Mouse (Mus musculus): ENCODE data around the gene Nup62. TPM values are rescaled to one million over a fixed set of nuclear protein-coding genes. Genes with fewer than 3 reads are reported as not detected.
"Not testable (repeated sequence)": the region's sequence is repeated elsewhere in the genome, so short reads cannot be mapped to it uniquely, and the experiment has no call there.

Nup62 gene
- total RNA-seq, 1 experiment: 98.0 TPM

- in situ Hi-C loops (cut with MboI; ENCODE audit: low sequenced_read_pairs in 2 of 2, unreplicated experiment in 2 of 2): no loop called here
- no peak overlapping the region for H3K4me3 ChIP-seq (ENCODE audit: insufficient read depth in 1 of 2, low read depth in 1 of 2, low read length in 2 of 2, poor library complexity in 1 of 2, severe bottlenecking in 1 of 2)
- no peak for DNase-seq (ENCODE audit: low read depth, low spot score)
- H3K9me3 ChIP-seq (ENCODE audit: control insufficient read depth, insufficient read depth, low read depth, low read length): no peaks in the 10 kb centered on the region
- no peak overlapping the region for H3K9ac ChIP-seq (ENCODE audit: insufficient read depth, low read depth, low read length, poor library complexity, severe bottlenecking)
- no peak overlapping the region for H3K27ac ChIP-seq (ENCODE audit: insufficient read depth, low read depth, low read length, poor library complexity, severe bottlenecking)
- peaks cover 2% of the 10 kb centered on the region; the same call in 1 of the 2 replicates for H3K36me3 ChIP-seq (ENCODE audit: control insufficient read depth, insufficient read depth, low read length, poor library complexity, severe bottlenecking)
- no peak for TF ChIP-seq HCFC1 (IDR thresholded peaks at IDR 0.05; ENCODE audit: borderline replicate concordance, insufficient read depth, low read length)
- TF ChIP-seq ZNF384 (IDR thresholded peaks at IDR 0.05; ENCODE audit: low read depth, low read length): no peak
- no peak for TF ChIP-seq CHD2 (IDR thresholded peaks at IDR 0.05; ENCODE audit: low read depth, low read length)
- no peak for TF ChIP-seq MAFK (IDR thresholded peaks at IDR 0.05; ENCODE audit: insufficient read depth, low read depth, low read length)
- H3K4me1 ChIP-seq (ENCODE audit: control insufficient read depth in 2 of 2, insufficient read depth in 2 of 2, low read length in 2 of 2, poor library complexity in 1 of 2): peaks cover 0 to 17% of the 10 kb centered on the region in 2 experiments; a peak in 2 of 4 replicates
Measured at GRCm38 (mm10) chr7:44871181-44871580, 55.3 kb downstream of the Nup62 start.

GRCm38 (mm10) chr7:44871774-44872173 lies 55.9 kb downstream of the Nup62 start:
- H3K9me3 ChIP-seq (ENCODE audit: control insufficient read depth, insufficient read depth, low read depth, low read length); in situ Hi-C loops (cut with MboI; ENCODE audit: low sequenced_read_pairs in 2 of 2, unreplicated experiment in 2 of 2); DNase-seq (ENCODE audit: low read depth, low spot score); H3K9ac ChIP-seq (ENCODE audit: insufficient read depth, low read depth, low read length, poor library complexity, severe bottlenecking); H3K27ac ChIP-seq (ENCODE audit: insufficient read depth, low read depth, low read length, poor library complexity, severe bottlenecking); H3K4me3 ChIP-seq (ENCODE audit: insufficient read depth in 1 of 2, low read depth in 1 of 2, low read length in 2 of 2, poor library complexity in 1 of 2, severe bottlenecking in 1 of 2); H3K36me3 ChIP-seq (ENCODE audit: control insufficient read depth, insufficient read depth, low read length, poor library complexity, severe bottlenecking): not testable (repeated sequence)
- H3K4me1 ChIP-seq (ENCODE audit: control insufficient read depth in 2 of 2, insufficient read depth in 2 of 2, low read length in 2 of 2, poor library complexity in 1 of 2): peaks cover 0 to 11% of the 10 kb centered on the region in 2 experiments; a peak in 2 of 4 replicates

GRCm38 (mm10) chr7:44877833-44878232 lies 61.9 kb downstream of the Nup62 start:
- Histone ChIP-seq H3K27ac (ENCODE audit: insufficient read depth, low read depth, low read length, poor library complexity, severe bottlenecking) (no peak overlapping the region), H3K9me3 (ENCODE audit: control insufficient read depth, insufficient read depth, low read depth, low read length) (no peaks in the 10 kb centered on the region), H3K36me3 (ENCODE audit: control insufficient read depth, insufficient read depth, low read length, poor library complexity, severe bottlenecking) (peaks cover 57% of the 10 kb centered on the region), H3K4me1 (ENCODE audit: control insufficient read depth in 2 of 2, insufficient read depth in 2 of 2, low read length in 2 of 2, poor library complexity in 1 of 2) (no peaks in the 10 kb centered on the region; a peak in 1 of 4 replicates), H3K4me3 (ENCODE audit: insufficient read depth in 1 of 2, low read depth in 1 of 2, low read length in 2 of 2, poor library complexity in 1 of 2, severe bottlenecking in 1 of 2) (no peak overlapping the region), H3K9ac (ENCODE audit: insufficient read depth, low read depth, low read length, poor library complexity, severe bottlenecking) (no peak overlapping the region)
- in situ Hi-C loops (cut with MboI; ENCODE audit: low sequenced_read_pairs in 2 of 2, unreplicated experiment in 2 of 2): no loop called here
- TF ChIP-seq CHD2 (IDR thresholded peaks at IDR 0.05; ENCODE audit: low read depth, low read length) (no peak), ZC3H11A (IDR thresholded peaks at IDR 0.05; ENCODE audit: borderline replicate concordance, low read depth, low read length) (no peak), HCFC1 (IDR thresholded peaks at IDR 0.05; ENCODE audit: borderline replicate concordance, insufficient read depth, low read length) (no peak), ZNF384 (IDR thresholded peaks at IDR 0.05; ENCODE audit: low read depth, low read length) (no peak), MAFK (IDR thresholded peaks at IDR 0.05; ENCODE audit: insufficient read depth, low read depth, low read length) (no peak)
- no peak for DNase-seq (ENCODE audit: low read depth, low spot score)

Other genes with a start within 250 kb of the Nup62 start
- gene Napsa, start 243.7 kb upstream of the Nup62 start, total RNA-seq (2012; rRNA removed): 13.7 and 52.5 TPM in 2 replicates
- gene Kcnc3, start 225.4 kb upstream of the Nup62 start, total RNA-seq (2012; rRNA removed): 9.5 and 12.4 TPM in 2 replicates
- 7.0 and 9.8 TPM in 2 replicates for gene Myh14, start 145.2 kb upstream of the Nup62 start, total RNA-seq (2012; rRNA removed)
- gene Izumo2, start 107.3 kb upstream of the Nup62 start, total RNA-seq (2012; rRNA removed): 0.40 and 0.79 TPM in 2 replicates
- 17.8 and 23.2 TPM in 2 replicates for gene Vrk3, start 67.7 kb upstream of the Nup62 start, total RNA-seq (2012; rRNA removed)
- 15.1 and 20.3 TPM in 2 replicates for gene Zfp473, start 65.0 kb upstream of the Nup62 start, total RNA-seq (2012; rRNA removed)
- 4.8 and 6.0 TPM in 2 replicates for gene Il4i1, start 299 bp downstream of the Nup62 start, total RNA-seq (2012; rRNA removed)
- gene Atf5, start 570 bp downstream of the Nup62 start, total RNA-seq (2012; rRNA removed): 14.0 and 16.9 TPM in 2 replicates
- gene Akt1s1, start 32.9 kb downstream of the Nup62 start, total RNA-seq (2012; rRNA removed): 33.8 and 37.6 TPM in 2 replicates
- gene Tbc1d17, start 33.0 kb downstream of the Nup62 start, total RNA-seq (2012; rRNA removed): 31.5 and 55.7 TPM in 2 replicates
- 37.1 and 76.5 TPM in 2 replicates for gene Pnkp, start 41.1 kb downstream of the Nup62 start, total RNA-seq (2012; rRNA removed)
- gene Ptov1, start 53.7 kb downstream of the Nup62 start, total RNA-seq (2012; rRNA removed): 144 and 205 TPM in 2 replicates
- 88.2 and 121 TPM in 2 replicates for gene Med25, start 76.6 kb downstream of the Nup62 start, total RNA-seq (2012; rRNA removed)
- 14.2 and 17.2 TPM in 2 replicates for gene Fuz, start 80.0 kb downstream of the Nup62 start, total RNA-seq (2012; rRNA removed)
- gene Ap2a1, start 113.4 kb downstream of the Nup62 start, total RNA-seq (2012; rRNA removed): 82.5 and 94.9 TPM in 2 replicates
- 0.49 and 0.85 TPM in 2 replicates for gene Tsks, start 127.1 kb downstream of the Nup62 start, total RNA-seq (2012; rRNA removed)
- gene Cpt1c, start 158.8 kb downstream of the Nup62 start, total RNA-seq (2012; rRNA removed): 60.3 and 123 TPM in 2 replicates
- gene Prmt1, start 170.5 kb downstream of the Nup62 start, total RNA-seq (2012; rRNA removed): 413 and 429 TPM in 2 replicates
- gene Irf3, start 181.6 kb downstream of the Nup62 start, total RNA-seq (2012; rRNA removed): 45.9 and 68.4 TPM in 2 replicates
- gene Bcl2l12, start 182.6 kb downstream of the Nup62 start, total RNA-seq (2012; rRNA removed): 11.9 and 13.0 TPM in 2 replicates
- 39.0 and 39.2 TPM in 2 replicates for gene Scaf1, start 200.3 kb downstream of the Nup62 start, total RNA-seq (2012; rRNA removed)
- 11.1 and 14.4 TPM in 2 replicates for gene Rras, start 201.9 kb downstream of the Nup62 start, total RNA-seq (2012; rRNA removed)
- gene Prr12, start 236.8 kb downstream of the Nup62 start, total RNA-seq (2012; rRNA removed): 32.3 and 37.5 TPM in 2 replicates
- 94.2 and 106 TPM in 2 replicates for gene Nosip, start 246.3 kb downstream of the Nup62 start, total RNA-seq (2012; rRNA removed)
- gene Prrg2, start 246.6 kb downstream of the Nup62 start, total RNA-seq (2012; rRNA removed): 9.8 and 11.4 TPM in 2 replicates